Mouse (Mus musculus): ENCODE measurements around the gene Tmem53. TPM values are rescaled to one million over a fixed set of nuclear protein-coding genes. Genes with fewer than 3 reads are reported as not detected.
A peak's percentile ranks its signal among the peaks of the same experiment; 100 is the strongest.

The Tmem53 gene
- total RNA-seq, 1 experiment from 2014 or later = not detected

- ATAC-seq (replicated peaks; ENCODE audit: low read depth, poor library complexity, severe bottlenecking) = no peak
Measured at GRCm38 (mm10) chr4:117307270-117307669, 55.5 kb downstream of the Tmem53 start.

- ATAC-seq (replicated peaks; ENCODE audit: low read depth, poor library complexity, severe bottlenecking) = no peak
Measured at GRCm38 (mm10) chr4:117309427-117309826, 57.7 kb downstream of the Tmem53 start.

- ATAC-seq (replicated peaks; ENCODE audit: low read depth, poor library complexity, severe bottlenecking) = no peak
Measured at GRCm38 (mm10) chr4:117311891-117312290, 60.1 kb downstream of the Tmem53 start.

- ATAC-seq (replicated peaks; ENCODE audit: low read depth, poor library complexity, severe bottlenecking) = peak; percentile 64
Measured at GRCm38 (mm10) chr4:117312416-117313084, 60.8 kb downstream of the Tmem53 start.

- ATAC-seq (replicated peaks; ENCODE audit: low read depth, poor library complexity, severe bottlenecking) = no peak
Measured at GRCm38 (mm10) chr4:117313085-117313424, 61.3 kb downstream of the Tmem53 start.

- ATAC-seq (replicated peaks; ENCODE audit: low read depth, poor library complexity, severe bottlenecking) = no peak
Measured at GRCm38 (mm10) chr4:117314849-117315500, 63.2 kb downstream of the Tmem53 start.

GRCm38 (mm10) chr4:117316800-117317199 is 65.0 kb downstream of the Tmem53 start:
- no peak for ATAC-seq (replicated peaks; ENCODE audit: low read depth, poor library complexity, severe bottlenecking)

- no peak for ATAC-seq (replicated peaks; ENCODE audit: low read depth, poor library complexity, severe bottlenecking)
Measured at GRCm38 (mm10) chr4:117317701-117318190, 66.0 kb downstream of the Tmem53 start.

Other genes with a start within 250 kb of the Tmem53 start
- 41.6 and 48.6 TPM in 2 replicates for gene Eif2b3, start 232.5 kb upstream of the Tmem53 start, total RNA-seq (2017)
- not detected in 2 replicates for gene Ptch2, start 155.9 kb upstream of the Tmem53 start, total RNA-seq (2017)
- 6.7 and 7.8 TPM in 2 replicates for gene Btbd19, start 126.2 kb upstream of the Tmem53 start, total RNA-seq (2017)
- gene Tctex1d4, start 125.2 kb upstream of the Tmem53 start, total RNA-seq (2017) = not detected in 2 replicates
- gene Plk3, start 118.0 kb upstream of the Tmem53 start, total RNA-seq (2017) = 2.9 and 3.9 TPM in 2 replicates
- gene Rps8, start 95.7 kb upstream of the Tmem53 start, total RNA-seq (2017) = 1,886 and 2,148 TPM in 2 replicates
- 33.7 and 40.7 TPM in 2 replicates for gene Kif2c, start 69.3 kb upstream of the Tmem53 start, total RNA-seq (2017)
- gene Armh1, start 174 bp downstream of the Tmem53 start, total RNA-seq (2017) = not detected in 2 replicates
- 86.4 and 99.5 TPM in 2 replicates for gene Rnf220, start 245.1 kb downstream of the Tmem53 start, total RNA-seq (2017)